Mouse (Mus musculus) forebrain, embryonic 14.5 days (tissue): ENCODE data around the gene 2210011C24Rik. TPM values are rescaled to one million over a fixed set of nuclear protein-coding genes. Genes with fewer than 3 reads are reported as not detected.
A peak's percentile ranks its signal among the peaks of the same experiment; 100 is the strongest.
"Not testable (repeated sequence)": the region's sequence is repeated elsewhere in the genome, so short reads cannot be mapped to it uniquely, and the experiment has no call there.

Experiments
- ATAC-seq: fragments of 200-750 bp; cut with Nextera tagmentation; 2 replicates; pipeline ENCODE4 v1.8.0; 2017; ENCODE audit warnings: mild to moderate bottlenecking, moderate library complexity
- DNase-seq: peaks from one replicate; pipeline ENCODE4 v3.0.0-alpha.2; 2015; ENCODE audit warnings: low spot score
- H3K27ac ChIP-seq: fragments of 300-500 bp; sonication (generic); 2 replicates; pipeline ENCODE4 v1.5.1; 2014; ENCODE audit warnings: low read depth, mild to moderate bottlenecking, control low read depth, low read length, moderate library complexity
- H3K27me3 ChIP-seq: fragments of 300-500 bp; sonication (generic); replicated peaks from 2 replicates; pipeline ENCODE4 v1.6.1; 2014; ENCODE audit warnings: low read length, control low read depth, mixed read lengths; ENCODE audit not compliant: control insufficient read depth, insufficient read depth
- H3K36me3 ChIP-seq: fragments of 300-500 bp; sonication (generic); 2 replicates; pipeline ENCODE4 v1.6.1; 2014; ENCODE audit warnings: low read length, control low read depth; ENCODE audit not compliant: control insufficient read depth, insufficient read depth
- H3K4me1 ChIP-seq: fragments of 300-500 bp; sonication (generic); 2 replicates; pipeline ENCODE4 v1.6.1; 2014; ENCODE audit warnings: antibody characterized with exemption, low read length, control low read depth; ENCODE audit not compliant: control insufficient read depth, insufficient read depth
- H3K4me2 ChIP-seq: fragments of 300-500 bp; sonication (generic); 2 replicates; pipeline ENCODE4 v1.6.1; 2014; ENCODE audit warnings: mild to moderate bottlenecking, control low read depth, low read length
- H3K4me3 ChIP-seq: fragments of 300-500 bp; sonication (generic); 2 replicates; pipeline ENCODE4 v1.5.1; 2014; ENCODE audit warnings: low read depth, low read length, control low read depth
- H3K9ac ChIP-seq: fragments of 300-500 bp; sonication (generic); 2 replicates; pipeline ENCODE4 v1.6.1; 2014; ENCODE audit warnings: mild to moderate bottlenecking, low read length, control low read depth, moderate library complexity
- H3K9me3 ChIP-seq: fragments of 300-500 bp; sonication (generic); replicated peaks from 2 replicates; pipeline ENCODE4 v1.6.1; 2016; ENCODE audit warnings: low read length, control low read depth, mixed read lengths; ENCODE audit not compliant: control insufficient read depth
- WGBS: fragments of 180-500 bp; shearing (Covaris S2); extraction: QIAGEN DNeasy Blood & Tissue Kit; methylation state at CpG from one replicate; pipeline ENCODE4 v1.1.7; 2014; 5-methylcytosine and 5-hydroxymethylcytosine counted together
- polyA plus RNA-seq: library from polyadenylated mRNA; unstranded; fragments of >200 nt; fragmentation: Nextera tagmentation; extraction: Ambion mirVana; gene quantifications from 2 replicates; pipeline ENCODE4 v1.2.1, GENCODE M21; 2014

Gene 2210011C24Rik
- polyA plus RNA-seq, 1 experiment from 2014 or later, result not detected

GRCm38 (mm10) chr8:84010625-84011611, 1.1 kb downstream of the 2210011C24Rik start:
- Histone ChIP-seq H3K4me2 (peak overlapping the region; percentile 94), H3K36me3 (no peaks in the 10 kb centered on the region), H3K4me3 (peak overlapping the region; percentile 52), H3K4me1 (peaks cover 2% of the 10 kb centered on the region; the same call in 1 of the 2 replicates), H3K9me3 (no peaks in the 10 kb centered on the region), H3K27ac (no peak overlapping the region), H3K9ac (peak overlapping the region; percentile 57), H3K27me3 (peaks cover 38% of the 10 kb centered on the region)
- WGBS, result 2% methylated on average over 82 of the region's 83 CpGs
- ATAC-seq, result peak; percentile 78
- peak; percentile 77 for DNase-seq

GRCm38 (mm10) chr8:84009876-84010275, 2.1 kb downstream of the 2210011C24Rik start:
- H3K4me3 ChIP-seq, result no peak overlapping the region
- no peaks in the 10 kb centered on the region for H3K9me3 ChIP-seq
- H3K4me1 ChIP-seq, result peaks cover 6% of the 10 kb centered on the region
- WGBS, result 1% methylated on average over 11 of the region's 11 CpGs
- DNase-seq, result peak; percentile 82
- no peak overlapping the region for H3K9ac ChIP-seq
- no peak overlapping the region for H3K4me2 ChIP-seq
- no peak overlapping the region for H3K27ac ChIP-seq
- H3K27me3 ChIP-seq, result peaks cover 38% of the 10 kb centered on the region
- ATAC-seq, result peak; percentile 49; the same call in 1 of the 2 replicates
- H3K36me3 ChIP-seq, result no peaks in the 10 kb centered on the region

GRCm38 (mm10) chr8:84008362-84008761, 3.6 kb downstream of the 2210011C24Rik start:
- H3K9ac ChIP-seq, result no peak overlapping the region
- peaks cover 35% of the 10 kb centered on the region for H3K27me3 ChIP-seq
- ATAC-seq, result no peak
- H3K4me3 ChIP-seq, result no peak overlapping the region
- H3K36me3 ChIP-seq, result no peaks in the 10 kb centered on the region
- H3K9me3 ChIP-seq, result no peaks in the 10 kb centered on the region
- H3K4me2 ChIP-seq, result no peak overlapping the region
- 33% methylated on average over 7 of the region's 7 CpGs for whole genome bisulfite sequencing
- DNase-seq, result no peak
- peaks cover 12% of the 10 kb centered on the region for H3K4me1 ChIP-seq
- no peak overlapping the region for H3K27ac ChIP-seq

- Histone ChIP-seq H3K4me1 (peaks cover 15% of the 10 kb centered on the region), H3K36me3 (peaks cover 11% of the 10 kb centered on the region; the same call in 1 of the 2 replicates), H3K27me3 (peaks cover 13% of the 10 kb centered on the region)
- not testable (repeated sequence) for DNase-seq, H3K9me3 ChIP-seq, H3K9ac ChIP-seq, H3K4me2 ChIP-seq, H3K4me3 ChIP-seq, H3K27ac ChIP-seq, ATAC-seq
- whole genome bisulfite sequencing, result 94% methylated on average over 7 of the region's 7 CpGs
Measured at GRCm38 (mm10) chr8:84005502-84005901, 6.5 kb downstream of the 2210011C24Rik start.

GRCm38 (mm10) chr8:84004533-84005201, 7.3 kb downstream of the 2210011C24Rik start:
- Histone ChIP-seq H3K27ac (peak overlapping the region; percentile 63; the same call in 1 of the 2 replicates), H3K27me3 (peaks cover 9% of the 10 kb centered on the region), H3K4me3 (peak overlapping the region; percentile 58), H3K9me3 (no peaks in the 10 kb centered on the region), H3K4me2 (peak overlapping the region; percentile 96), H3K9ac (peak overlapping the region; percentile 79), H3K36me3 (peaks cover 18% of the 10 kb centered on the region), H3K4me1 (peaks cover 15% of the 10 kb centered on the region)
- ATAC-seq (peak; percentile 88), DNase-seq (peak; percentile 96)
- 2% methylated on average over 30 of the region's 30 CpGs for WGBS

- Histone ChIP-seq H3K4me3 (peak overlapping the region; percentile 58), H3K27ac (no peak overlapping the region), H3K9me3 (no peaks in the 10 kb centered on the region), H3K9ac (peak overlapping the region; percentile 79), H3K4me1 (peaks cover 23% of the 10 kb centered on the region), H3K36me3 (peaks cover 25% of the 10 kb centered on the region), H3K27me3 (peaks cover 10% of the 10 kb centered on the region), H3K4me2 (peak overlapping the region; percentile 96)
- DNase-seq, result no peak
- no peak for ATAC-seq
- WGBS, result 75% methylated on average over 6 of the region's 6 CpGs
Measured at GRCm38 (mm10) chr8:84003612-84004246, 8.2 kb downstream of the 2210011C24Rik start.

- H3K4me2 ChIP-seq, result no peak overlapping the region
- WGBS, result 53% methylated on average over 12 of the region's 12 CpGs
Measured at GRCm38 (mm10) chr8:84002957-84003611, 8.9 kb downstream of the 2210011C24Rik start.

More at GRCm38 (mm10) chr8:84002957-84003611, 8.9 kb downstream of the 2210011C24Rik start:
- H3K36me3 ChIP-seq, result peaks cover 25% of the 10 kb centered on the region
- no peak for ATAC-seq
- H3K27me3 ChIP-seq, result peaks cover 10% of the 10 kb centered on the region
- H3K27ac ChIP-seq, result no peak overlapping the region
- H3K4me3 ChIP-seq, result no peak overlapping the region
- no peaks in the 10 kb centered on the region for H3K9me3 ChIP-seq
- DNase-seq, result no peak
- no peak overlapping the region for H3K9ac ChIP-seq
- peaks cover 24% of the 10 kb centered on the region for H3K4me1 ChIP-seq
